Mouse (Mus musculus) liver, embryonic 14.5 days (tissue): Measurements from ENCODE around the gene Gpi1.

ENCODE experiments used
- CTCF ChIP-seq: IDR thresholded peaks from 2 replicates; pipeline ENCODE4 v1.5.1; 2016; ENCODE audit warnings: antibody characterized with exemption, low read depth, control low read depth
- EP300 ChIP-seq: IDR thresholded peaks from 2 replicates; pipeline ENCODE4 v1.6.1; 2016; ENCODE audit warnings: antibody characterized with exemption, low read depth

GRCm38 (mm10) chr7:34263437-34263836, 33.3 kb upstream of the Gpi1 start:
- TF ChIP-seq EP300 (no peak), CTCF (no peak)
